Mouse (Mus musculus) B cell, adult 2 months (primary cell): ENCODE results near the gene Tmeff2.

ENCODE experiments used
- DNase-seq, 2 experiments: peaks; one replicate each; pipeline ENCODE4 v3.0.0; 2022

Gene Tmeff2

GRCm38 (mm10) chr1:51217227-51217626 lies 316.8 kb downstream of the Tmeff2 start:
- DNase-seq: no peak

DNA sequence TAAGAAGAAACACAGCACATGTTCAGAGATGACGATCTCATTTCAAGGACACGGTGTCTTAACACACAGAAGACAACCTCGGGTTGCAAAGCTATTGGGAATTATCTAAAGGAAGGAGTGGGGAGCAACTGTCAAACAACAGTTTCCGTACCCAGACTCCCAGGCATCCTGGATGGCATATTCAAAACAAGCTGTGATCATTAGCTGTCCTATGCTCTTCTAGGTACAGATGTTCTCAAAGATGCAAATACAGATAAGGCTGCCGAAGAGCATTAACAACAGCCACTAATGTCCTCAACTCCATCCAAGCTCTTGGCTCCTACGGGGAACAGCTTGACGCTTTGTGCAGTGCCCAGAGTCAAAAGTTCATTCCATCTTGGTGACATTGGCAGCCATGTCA lies 324.7 kb downstream of the Tmeff2 start:
- DNase-seq: no peak
